ENCODE assay signal across 29 mouse cellular contexts in the genomic region with DNA sequence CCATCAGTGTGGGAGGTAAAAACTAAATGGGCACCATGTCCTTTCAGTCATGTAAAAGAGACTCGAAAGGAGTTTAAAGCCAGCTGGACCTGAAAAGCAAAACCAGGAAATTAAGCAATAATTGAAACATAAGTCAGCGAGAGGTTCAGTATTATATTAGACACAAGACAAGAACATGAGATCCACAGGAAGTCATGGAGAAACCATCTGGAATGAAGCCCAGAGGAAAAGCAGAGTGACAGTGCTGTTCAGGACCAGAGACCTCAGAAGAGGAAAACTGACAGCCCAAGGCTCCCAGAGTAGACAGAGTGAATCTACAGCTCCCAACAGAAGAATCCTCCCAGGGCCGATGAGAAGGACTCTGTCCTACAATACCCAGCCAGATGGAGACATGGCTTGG. TPM values are rescaled to one million over a fixed set of nuclear protein-coding genes. Genes with fewer than 3 reads are reported as not detected.
A peak's percentile ranks its signal among the peaks of the same experiment; 100 is the strongest.
DNase-seq lines count a peak whose midpoint lies in the region; ATAC-seq and TF ChIP-seq lines count a peak whose summit lies in the region.
"Had no signal": no experiment of that assay in that cellular context is flagged by ENCODE, and none has a peak within 500 bp of the region (broad histone marks: within the 10 kb centered on the region; RNA-seq: fewer than 3 reads in every experiment).

No protein-coding gene starts in this region.

- no peak overlapping the region for H3K9ac ChIP-seq in lung, embryonic 14.5 days
- H3K9ac ChIP-seq: heart, embryonic 12.5 days; hindbrain, embryonic 15.5 days; limb, embryonic 15.5 days; liver, embryonic 13.5 days; lung, embryonic 15.5 days; midbrain, embryonic 12.5 days; neural tube, embryonic 13.5 days had no signal

- no peak for TF ChIP-seq POLR2A in testis, adult 2 months (IDR thresholded peaks at IDR 0.05; ENCODE audit: control insufficient read depth, low read depth, low read length)

- H3K27me3 ChIP-seq in lung, embryonic 14.5 days (ENCODE audit: insufficient read depth, low read length), result no peaks in the 10 kb centered on the region
- H3K27me3 ChIP-seq in testis, adult 2 months (ENCODE audit: control insufficient read depth, insufficient read depth, low read length), result no peaks in the 10 kb centered on the region
- H3K27me3 ChIP-seq: CH12.LX; heart, embryonic 12.5 days; hindbrain, embryonic 15.5 days; limb, embryonic 15.5 days; liver, embryonic 13.5 days; lung, embryonic 15.5 days; midbrain, embryonic 12.5 days; neural tube, embryonic 13.5 days had no signal

- no peak overlapping the region for H3K4me3 ChIP-seq in lung, embryonic 14.5 days (ENCODE audit: low read depth, low read length)
- peak overlapping the region; percentile 80 for H3K4me3 ChIP-seq in testis, adult 2 months (ENCODE audit: control insufficient read depth, low read depth, low read length)
- H3K4me3 ChIP-seq: erythroblast, embryonic 14.5 days; gastrocnemius, adult 2 months; heart, embryonic 12.5 days; hindbrain, embryonic 10.5 days; hindbrain, embryonic 15.5 days; limb, embryonic 10.5 days; limb, embryonic 15.5 days; liver, embryonic 13.5 days; lung, embryonic 15.5 days; megakaryocyte, embryonic 14.5 days; midbrain, embryonic 12.5 days; myocyte; neural tube, embryonic 13.5 days had no signal

- no peak overlapping the region for H3K4me2 ChIP-seq in lung, embryonic 14.5 days
- H3K4me2 ChIP-seq: heart, embryonic 12.5 days; hindbrain, embryonic 15.5 days; limb, embryonic 15.5 days; liver, embryonic 13.5 days; lung, embryonic 15.5 days; midbrain, embryonic 12.5 days; neural tube, embryonic 13.5 days had no signal

- peaks cover under 1% of the 10 kb centered on the region; the same call in 1 of the 2 replicates for H3K4me1 ChIP-seq in lung, embryonic 14.5 days (ENCODE audit: insufficient read depth)
- peaks cover 2% of the 10 kb centered on the region for H3K4me1 ChIP-seq in testis, adult 2 months (ENCODE audit: control insufficient read depth, insufficient read depth, low read length)
- H3K4me1 ChIP-seq: hindbrain, embryonic 15.5 days; liver, embryonic 13.5 days; megakaryocyte, embryonic 14.5 days; midbrain, embryonic 12.5 days; neural tube, embryonic 13.5 days had no signal

- peak; percentile 12 for DNase-seq in kidney, adult 11 months
- DNase-seq in kidney, postnatal 4 days, result no peak
- DNase-seq in lung, embryonic 14.5 days, result peak; percentile 36
- DNase-seq in lung, postnatal 4 days, result no peak
- DNase-seq in testis, postnatal 10 days (ENCODE audit: low spot score), result no peak
- DNase-seq: adrenal gland, adult 8-10 months; cerebellum, adult 2 months; cerebellum, postnatal 14 days; gastrocnemius, adult 2 months; gastrocnemius, postnatal 36 days; kidney, adult 18-20 months; layer of hippocampus, adult 9-11 months; liver, embryonic 13.5 days had no signal

- H3K36me3 ChIP-seq in lung, embryonic 14.5 days (ENCODE audit: insufficient read depth), result no peaks in the 10 kb centered on the region
- no peaks in the 10 kb centered on the region for H3K36me3 ChIP-seq in testis, adult 2 months (ENCODE audit: control insufficient read depth, insufficient read depth, low read length)
- H3K36me3 ChIP-seq: heart, embryonic 12.5 days; hindbrain, embryonic 10.5 days; hindbrain, embryonic 15.5 days; limb, embryonic 10.5 days; limb, embryonic 15.5 days; liver, embryonic 13.5 days; lung, embryonic 15.5 days; midbrain, embryonic 12.5 days; neural tube, embryonic 13.5 days had no signal

- TF ChIP-seq CTCF in lung, embryonic 14.5 days (IDR thresholded peaks at IDR 0.05; ENCODE audit: low read depth), result no peak
- no peak for TF ChIP-seq CTCF in testis, adult 2 months (IDR thresholded peaks at IDR 0.05; ENCODE audit: control insufficient read depth, insufficient read depth, insufficient replicate concordance, low read depth, low read length)

- H3K9me3 ChIP-seq in lung, embryonic 14.5 days (ENCODE audit: low read depth, low read length), result no peaks in the 10 kb centered on the region
- H3K9me3 ChIP-seq: heart, embryonic 12.5 days; hindbrain, embryonic 10.5 days; hindbrain, embryonic 15.5 days; limb, embryonic 10.5 days; limb, embryonic 15.5 days; liver, embryonic 13.5 days; lung, embryonic 15.5 days; midbrain, embryonic 12.5 days; neural tube, embryonic 13.5 days had no signal

- ATAC-seq in lung, embryonic 14.5 days (ENCODE audit: insufficient read depth), result no peak
- ATAC-seq: activated CD4-positive, CD25-positive, alpha-beta regulatory T cell, adult 4 months; forebrain, embryonic 16.5 days; inflammation-experienced regulatory T-cells, adult 6 months had no signal

- no peak overlapping the region for H3K27ac ChIP-seq in lung, embryonic 14.5 days (ENCODE audit: low read depth)
- no peak overlapping the region for H3K27ac ChIP-seq in testis, adult 2 months (ENCODE audit: control insufficient read depth, insufficient read depth, low read depth, low read length)
- H3K27ac ChIP-seq: gastrocnemius, adult 2 months; hindbrain, embryonic 10.5 days; hindbrain, embryonic 15.5 days; limb, embryonic 10.5 days; limb, embryonic 15.5 days; liver, embryonic 13.5 days; lung, embryonic 15.5 days; midbrain, embryonic 12.5 days; neural tube, embryonic 13.5 days had no signal

- WGBS in lung, embryonic 14.5 days, result 63% methylated on average over 3 of the region's 3 CpGs

RNA-seq across cellular contexts. Expression of gene Trip13, which starts 40.0 kb away (rescaled TPM):
- 53.1 and 61.2 TPM in 2 replicates for polyA plus RNA-seq in lung, embryonic 14.5 days (2014; fragmentation: Nextera tagmentation; extraction: Ambion mirVana)
- polyA plus RNA-seq in testis, adult 2 months (2012; rRNA removed), result 4.1 and 5.0 TPM in 2 replicates

RNA-seq across cellular contexts. Expression of gene Brd9, which starts 40.0 kb away (rescaled TPM):
- 47.9 and 53.2 TPM in 2 replicates for polyA plus RNA-seq in lung, embryonic 14.5 days (2014; fragmentation: Nextera tagmentation; extraction: Ambion mirVana)
- polyA plus RNA-seq in testis, adult 2 months (2012; rRNA removed), result 49.1 and 50.8 TPM in 2 replicates

RNA-seq across cellular contexts. Expression of gene Nkd2, which starts 50.1 kb away (rescaled TPM):
- 4.6 and 4.8 TPM in 2 replicates for polyA plus RNA-seq in lung, embryonic 14.5 days (2014; fragmentation: Nextera tagmentation; extraction: Ambion mirVana)
- polyA plus RNA-seq in testis, adult 2 months (2012; rRNA removed), result 3.8 and 4.5 TPM in 2 replicates
- polyA plus RNA-seq: erythroblast, embryonic 14.5 days had no signal

Comparison
In these comparisons a context has a peak if more than half of its experiments do, and no peak if none do; other contexts are left out.
1. DNase-seq: peak in kidney, adult 11 months (single experiment) and lung, embryonic 14.5 days (single experiment); none in kidney, postnatal 4 days (0 of 2), lung, postnatal 4 days (0 of 2) and testis, postnatal 10 days (single experiment).